Mouse (Mus musculus) cerebral cortex, adult 2 months (tissue): ENCODE results near the gene Mrps9.

Experiments used
- WGBS: fragments of 180-500 bp; shearing (Covaris S2); methylation state at CpG from one replicate; pipeline ENCODE4 v1.1.7; 2018; 5-methylcytosine and 5-hydroxymethylcytosine counted together

Gene Mrps9

GRCm38 (mm10) chr1:42907153-42907552 is 56.1 kb downstream of the Mrps9 start:
- 61% methylated on average over 4 of the region's 4 CpGs for WGBS

- WGBS = 5% methylated on average over 4 of the region's 4 CpGs
Observed at GRCm38 (mm10) chr1:42915062-42915461, 64.0 kb downstream of the Mrps9 start.

- 90% methylated on average over 7 of the region's 7 CpGs for WGBS
Observed at GRCm38 (mm10) chr1:42916719-42917118, 65.7 kb downstream of the Mrps9 start.

GRCm38 (mm10) chr1:42917908-42918307 is 66.9 kb downstream of the Mrps9 start:
- WGBS = 53% methylated on average over 4 of the region's 4 CpGs

- 63% methylated on average over 5 of the region's 5 CpGs for WGBS
Observed at GRCm38 (mm10) chr1:42923924-42924323, 72.9 kb downstream of the Mrps9 start.

GRCm38 (mm10) chr1:42933613-42934012 is 82.6 kb downstream of the Mrps9 start:
- WGBS = 92% methylated on average over 1 of the region's 1 CpGs

GRCm38 (mm10) chr1:42948486-42948885 is 97.5 kb downstream of the Mrps9 start:
- WGBS = 84% methylated on average over 4 of the region's 4 CpGs

GRCm38 (mm10) chr1:42952734-42953481 is 101.9 kb downstream of the Mrps9 start, which contains the start of gene Gpr45:
Gene Gpr45 (plus strand): TSS chr1:42952872.
- WGBS = under 1% methylated on average over 64 of the region's 71 CpGs

GRCm38 (mm10) chr1:42953482-42953822 is 102.4 kb downstream of the Mrps9 start:
- 1% methylated on average over 16 of the region's 16 CpGs for WGBS
